Mouse (Mus musculus): ENCODE data around the gene Zc3hc1. TPM values are rescaled to one million over a fixed set of nuclear protein-coding genes. Genes with fewer than 3 reads are reported as not detected.

The Zc3hc1 gene
- total RNA-seq, 2 experiments from 2014 or later: 17.9 to 19.0 TPM

- DNase-seq: no peak
Observed at GRCm38 (mm10) chr6:30321002-30321401, 69.8 kb downstream of the Zc3hc1 start.

GRCm38 (mm10) chr6:30319216-30319615, 71.6 kb downstream of the Zc3hc1 start:
- no peak for DNase-seq

Other genes with a start within 250 kb of the Zc3hc1 start
- 100 to 1,000 TPM; 105 to 126 TPM for gene Ube2h, start 86.5 kb downstream of the Zc3hc1 start, total RNA-seq (2021)
- gene Klhdc10, start 10.8 kb upstream of the Zc3hc1 start, total RNA-seq (2021): 10 to 100 TPM; 70.6 to 87.3 TPM
- gene Tmem209, start 118.8 kb upstream of the Zc3hc1 start, total RNA-seq (2021): 10 to 100 TPM; 23.3 to 27.3 TPM
- under 1 TPM in 1 of 2 experiments, not detected in 1; 0.23 TPM for gene Ssmem1, start 118.8 kb upstream of the Zc3hc1 start, total RNA-seq (2021)
- gene Cpa2, start 150.6 kb upstream of the Zc3hc1 start, total RNA-seq (2021): under 1 TPM; 0.56 to 0.66 TPM
- 1 to 10 TPM; 1.1 to 1.2 TPM for gene Cpa4, start 177.3 kb upstream of the Zc3hc1 start, total RNA-seq (2021)
- not detected for gene Cpa5, start 220.0 kb upstream of the Zc3hc1 start, total RNA-seq (2021)
- gene Cpa1, start 248.2 kb upstream of the Zc3hc1 start, total RNA-seq (2021): not detected